Mouse (Mus musculus): ENCODE measurements around the gene Ak9. TPM values are rescaled to one million over a fixed set of nuclear protein-coding genes. Genes with fewer than 3 reads are reported as not detected.

The Ak9 gene
- polyA plus RNA-seq, 1 experiment: 0.22 TPM

GRCm38 (mm10) chr10:41450780-41451522, 147.2 kb downstream of the Ak9 start:
- DNase-seq (ENCODE audit: low read depth): no peak

GRCm38 (mm10) chr10:41451656-41452055, 147.9 kb downstream of the Ak9 start:
- no peak for DNase-seq (ENCODE audit: low read depth)

- no peak for DNase-seq (ENCODE audit: low read depth)
Observed at GRCm38 (mm10) chr10:41452791-41453190, 149.0 kb downstream of the Ak9 start.

GRCm38 (mm10) chr10:41459990-41460389, 156.2 kb downstream of the Ak9 start:
- DNase-seq (ENCODE audit: low read depth): no peak

GRCm38 (mm10) chr10:41460501-41460900, 156.7 kb downstream of the Ak9 start:
- no peak for DNase-seq (ENCODE audit: low read depth)

- DNase-seq (ENCODE audit: low read depth): no peak
Observed at GRCm38 (mm10) chr10:41461057-41461722, 157.4 kb downstream of the Ak9 start.

- no peak for DNase-seq (ENCODE audit: low read depth)
Observed at GRCm38 (mm10) chr10:41464401-41464955, 160.7 kb downstream of the Ak9 start.

GRCm38 (mm10) chr10:41467325-41467724, 163.5 kb downstream of the Ak9 start:
- DNase-seq (ENCODE audit: low read depth): no peak

GRCm38 (mm10) chr10:41470693-41471092, 166.9 kb downstream of the Ak9 start:
- no peak for DNase-seq (ENCODE audit: low read depth)

- DNase-seq (ENCODE audit: low read depth): no peak
Observed at GRCm38 (mm10) chr10:41472534-41472933, 168.8 kb downstream of the Ak9 start.

- DNase-seq (ENCODE audit: low read depth): no peak
Observed at GRCm38 (mm10) chr10:41472962-41473481, 169.2 kb downstream of the Ak9 start.

- no peak for DNase-seq (ENCODE audit: low read depth)
Observed at GRCm38 (mm10) chr10:41473782-41474468, 170.1 kb downstream of the Ak9 start.

- DNase-seq (ENCODE audit: low read depth): no peak
Observed at GRCm38 (mm10) chr10:41474981-41475391, 171.2 kb downstream of the Ak9 start.

GRCm38 (mm10) chr10:41476171-41477017, 172.6 kb downstream of the Ak9 start, which contains the start of gene Mical1:
Gene Mical1, plus strand, starts transcription at chr10:41476314.
- no peak for DNase-seq (ENCODE audit: low read depth)

- no peak for DNase-seq (ENCODE audit: low read depth)
Observed at GRCm38 (mm10) chr10:41477018-41477277, 173.2 kb downstream of the Ak9 start.

GRCm38 (mm10) chr10:41477278-41478181, 173.8 kb downstream of the Ak9 start:
- DNase-seq (ENCODE audit: low read depth): no peak

GRCm38 (mm10) chr10:41479961-41480360, 176.2 kb downstream of the Ak9 start:
- DNase-seq (ENCODE audit: low read depth): no peak

- no peak for DNase-seq (ENCODE audit: low read depth)
Observed at GRCm38 (mm10) chr10:41480938-41481880, 177.4 kb downstream of the Ak9 start.

- DNase-seq (ENCODE audit: low read depth): no peak
Observed at GRCm38 (mm10) chr10:41482446-41482845, 178.7 kb downstream of the Ak9 start.

All from gonadal fat pad, adult 2 months (tissue).